Comparison of ENCODE assay signal across 7 mouse cellular contexts in genomic region chr17:3610928-3611780, GRCm38 (mm10). TPM values are rescaled to one million over a fixed set of nuclear protein-coding genes. Genes with fewer than 3 reads are reported as not detected.
DNase-seq lines count a peak whose midpoint lies in the region; ATAC-seq lines count a peak whose summit lies in the region.

No protein-coding gene starts in this region.

- WGBS in liver, embryonic 11.5 days, result 36% methylated on average over 21 of the region's 21 CpGs
- 32% methylated on average over 21 of the region's 21 CpGs for WGBS in liver, embryonic 12.5 days (ENCODE audit: insufficient replicate concordance)
- 30% methylated on average over 21 of the region's 21 CpGs for WGBS in embryonic facial prominence, embryonic 10.5 days
- 19% methylated on average over 21 of the region's 21 CpGs for WGBS in intestine, embryonic 14.5 days
- WGBS in midbrain, embryonic 13.5 days, result 15% methylated on average over 21 of the region's 21 CpGs

- peak overlapping the region; percentile 27; the same call in 1 of the 2 replicates for H3K4me2 ChIP-seq in liver, embryonic 11.5 days
- no peak overlapping the region for H3K4me2 ChIP-seq in liver, embryonic 12.5 days
- peak overlapping the region; percentile 41 for H3K4me2 ChIP-seq in intestine, embryonic 14.5 days (ENCODE audit: low read length)
- peak overlapping the region; percentile 51 for H3K4me2 ChIP-seq in midbrain, embryonic 13.5 days (replicated peaks)

- DNase-seq in liver, embryonic 11.5 days (ENCODE audit: low spot score), result no peak
- DNase-seq in embryonic facial prominence, embryonic 10.5 days (ENCODE audit: low spot score), result no peak
- no peak for DNase-seq in intestine, embryonic 14.5 days (ENCODE audit: low spot score)
- DNase-seq in thymus, postnatal 14 days, result no peak
- DNase-seq in yolk sac, embryonic 10.5 days (ENCODE audit: low spot score), result no peak

- H3K9me3 ChIP-seq in liver, embryonic 11.5 days (ENCODE audit: control insufficient read depth, low read length), result no peaks in the 10 kb centered on the region
- no peaks in the 10 kb centered on the region for H3K9me3 ChIP-seq in liver, embryonic 12.5 days (replicated peaks)
- H3K9me3 ChIP-seq in embryonic facial prominence, embryonic 10.5 days, result no peaks in the 10 kb centered on the region
- no peaks in the 10 kb centered on the region for H3K9me3 ChIP-seq in intestine, embryonic 14.5 days (ENCODE audit: control insufficient read depth, low read length)
- no peaks in the 10 kb centered on the region for H3K9me3 ChIP-seq in midbrain, embryonic 13.5 days

- H3K36me3 ChIP-seq in liver, embryonic 11.5 days (ENCODE audit: control insufficient read depth, insufficient read depth, low read length), result no peaks in the 10 kb centered on the region
- no peaks in the 10 kb centered on the region for H3K36me3 ChIP-seq in liver, embryonic 12.5 days
- H3K36me3 ChIP-seq in embryonic facial prominence, embryonic 10.5 days (replicated peaks), result no peaks in the 10 kb centered on the region
- no peaks in the 10 kb centered on the region for H3K36me3 ChIP-seq in intestine, embryonic 14.5 days (ENCODE audit: control insufficient read depth, insufficient read depth, low read length)
- no peaks in the 10 kb centered on the region for H3K36me3 ChIP-seq in midbrain, embryonic 13.5 days

- H3K27ac ChIP-seq in liver, embryonic 11.5 days (ENCODE audit: low read depth, low read length), result no peak overlapping the region
- no peak overlapping the region for H3K27ac ChIP-seq in liver, embryonic 12.5 days
- no peak overlapping the region for H3K27ac ChIP-seq in embryonic facial prominence, embryonic 10.5 days (replicated peaks)
- H3K27ac ChIP-seq in intestine, embryonic 14.5 days (ENCODE audit: low read depth), result no peak overlapping the region
- peak overlapping the region; percentile 80 for H3K27ac ChIP-seq in midbrain, embryonic 13.5 days

- no peaks in the 10 kb centered on the region for H3K27me3 ChIP-seq in liver, embryonic 11.5 days (replicated peaks; ENCODE audit: control insufficient read depth, insufficient read depth, low read length)
- H3K27me3 ChIP-seq in liver, embryonic 12.5 days (replicated peaks), result no peaks in the 10 kb centered on the region
- H3K27me3 ChIP-seq in embryonic facial prominence, embryonic 10.5 days (replicated peaks; ENCODE audit: low read depth, poor library complexity, severe bottlenecking), result 0 out of 2 replicates have a peak, but pooled peaks cover 3% of the 10 kb centered on the region
- H3K27me3 ChIP-seq in intestine, embryonic 14.5 days (replicated peaks; ENCODE audit: control insufficient read depth, insufficient read depth, low read length), result no peaks in the 10 kb centered on the region
- H3K27me3 ChIP-seq in midbrain, embryonic 13.5 days, result no peaks in the 10 kb centered on the region

- no peak for ATAC-seq in liver, embryonic 11.5 days (replicated peaks; ENCODE audit: low FRiP score)
- ATAC-seq in liver, embryonic 12.5 days, result no peak
- no peak for ATAC-seq in intestine, embryonic 14.5 days (replicated peaks; ENCODE audit: low FRiP score, low TSS enrichment, low read depth)
- ATAC-seq in midbrain, embryonic 13.5 days, result peak; percentile 92

- H3K4me3 ChIP-seq in liver, embryonic 11.5 days (ENCODE audit: low read depth, low read length), result no peak overlapping the region
- no peak overlapping the region for H3K4me3 ChIP-seq in liver, embryonic 12.5 days
- H3K4me3 ChIP-seq in embryonic facial prominence, embryonic 10.5 days, result peak overlapping the region; percentile 40
- H3K4me3 ChIP-seq in intestine, embryonic 14.5 days (ENCODE audit: low read depth, low read length), result peak overlapping the region; percentile 12; the same call in 1 of the 2 replicates
- H3K4me3 ChIP-seq in midbrain, embryonic 13.5 days (replicated peaks), result peak overlapping the region; percentile 30

- no peaks in the 10 kb centered on the region for H3K4me1 ChIP-seq in liver, embryonic 11.5 days (replicated peaks; ENCODE audit: control insufficient read depth, insufficient read depth, low read length)
- no peaks in the 10 kb centered on the region for H3K4me1 ChIP-seq in liver, embryonic 12.5 days
- H3K4me1 ChIP-seq in embryonic facial prominence, embryonic 10.5 days, result peaks cover 4% of the 10 kb centered on the region
- no peaks in the 10 kb centered on the region for H3K4me1 ChIP-seq in intestine, embryonic 14.5 days (replicated peaks; ENCODE audit: control insufficient read depth, insufficient read depth, low read length)
- peaks cover 13% of the 10 kb centered on the region for H3K4me1 ChIP-seq in midbrain, embryonic 13.5 days (replicated peaks)

- no peak overlapping the region for H3K9ac ChIP-seq in liver, embryonic 11.5 days (ENCODE audit: low read depth, low read length)
- no peak overlapping the region for H3K9ac ChIP-seq in liver, embryonic 12.5 days
- peak overlapping the region; percentile 11; the same call in 1 of the 2 replicates for H3K9ac ChIP-seq in intestine, embryonic 14.5 days (ENCODE audit: low read length)
- H3K9ac ChIP-seq in midbrain, embryonic 13.5 days (replicated peaks), result peak overlapping the region; percentile 54

RNA-seq across cellular contexts. Expression of gene Tfb1m, which starts 53.6 kb away (rescaled TPM):
- 18.3 and 20.3 TPM in 2 replicates for polyA plus RNA-seq in liver, embryonic 11.5 days (2014; fragmentation: Nextera tagmentation; extraction: Ambion mirVana)
- 14.3 and 15.4 TPM in 2 replicates for polyA plus RNA-seq in liver, embryonic 12.5 days (2016; fragmentation: Nextera tagmentation; extraction: Ambion mirVana)
- 16.3 and 18.7 TPM in 2 replicates for polyA plus RNA-seq in embryonic facial prominence, embryonic 10.5 days (2016; fragmentation: Nextera tagmentation; extraction: Ambion mirVana)
- polyA plus RNA-seq in intestine, embryonic 14.5 days (2014; fragmentation: Nextera tagmentation; extraction: Ambion mirVana), result 18.2 and 18.6 TPM in 2 replicates
- 13.2 and 14.6 TPM in 2 replicates for polyA plus RNA-seq in midbrain, embryonic 13.5 days (2015; fragmentation: Nextera tagmentation; extraction: Ambion mirVana)

Comparison
In these comparisons a context has a peak if more than half of its experiments do, and no peak if none do; other contexts are left out.
1. H3K4me3 ChIP-seq: peak in embryonic facial prominence, embryonic 10.5 days (single experiment), intestine, embryonic 14.5 days (single experiment) and midbrain, embryonic 13.5 days (single experiment); none in liver, embryonic 11.5 days (single experiment) and liver, embryonic 12.5 days (single experiment).
2. H3K9ac ChIP-seq: peak in intestine, embryonic 14.5 days (single experiment) and midbrain, embryonic 13.5 days (single experiment); none in liver, embryonic 11.5 days (single experiment) and liver, embryonic 12.5 days (single experiment).